Mouse (Mus musculus) cortical plate, adult 2 months (tissue): Measurements from ENCODE around the gene Tnc.

Experiments used
- CTCF ChIP-seq: fragments of 200-500 bp; IDR thresholded peaks from 2 replicates; pipeline ENCODE4 v1.5.1; 2011; ENCODE audit warnings: mild to moderate bottlenecking, control low read depth, low read length; ENCODE audit not compliant: insufficient read depth; ENCODE audit errors: extremely low read depth
- POLR2A ChIP-seq: fragments of 200-500 bp; IDR thresholded peaks from 2 replicates; pipeline ENCODE4 v1.6.1; 2011; ENCODE audit warnings: mild to moderate bottlenecking, low read length, control low read depth; ENCODE audit not compliant: insufficient read depth; ENCODE audit errors: extremely low read depth

GRCm38 (mm10) chr4:63971762-63972161 lies 75.1 kb downstream of the Tnc start:
- TF ChIP-seq POLR2A (no peak), CTCF (no peak)
